Mouse (Mus musculus) erythroblast, embryonic 14.5 days (primary cell): ENCODE data around the gene Dsn1. TPM values are rescaled to one million over a fixed set of nuclear protein-coding genes. Genes with fewer than 3 reads are reported as not detected.

Experiments
- H3K27me3 ChIP-seq: 2 replicates; pipeline ENCODE4 v1.6.1; 2012; ENCODE audit warnings: inconsistent platforms; ENCODE audit not compliant: control insufficient read depth
- H3K36me3 ChIP-seq: 2 replicates; pipeline ENCODE4 v1.6.1; 2012; ENCODE audit warnings: mild to moderate bottlenecking, inconsistent platforms; ENCODE audit not compliant: control insufficient read depth
- H3K4me1 ChIP-seq: 2 replicates; pipeline ENCODE4 v1.6.1; 2012; ENCODE audit warnings: inconsistent platforms; ENCODE audit not compliant: control insufficient read depth
- H3K4me3 ChIP-seq: replicated peaks from 2 replicates; pipeline ENCODE3; 2012; ENCODE audit warnings: moderate library complexity, mild to moderate bottlenecking, inconsistent platforms
- H3K9me3 ChIP-seq: 2 replicates; pipeline ENCODE4 v1.6.1; 2012; ENCODE audit warnings: low read length, inconsistent platforms, mixed read lengths; ENCODE audit not compliant: control insufficient read depth
- GATA1 ChIP-seq: IDR thresholded peaks from 2 replicates; pipeline ENCODE4 v1.6.1; 2012; ENCODE audit warnings: low read length, inconsistent platforms, mixed read lengths
- TAL1 ChIP-seq: IDR thresholded peaks from 3 replicates; pipeline ENCODE4 v1.6.1; 2012; ENCODE audit warnings: low read length, inconsistent platforms, mixed read lengths
- polyA plus RNA-seq: library from polyadenylated mRNA; stranded (reverse); fragments of >175 nt; gene quantifications from 2 replicates; pipeline ENCODE4 v1.2.3, GENCODE M21; 2012

The Dsn1 gene
- polyA plus RNA-seq, 1 experiment = 0.79 TPM

DNA sequence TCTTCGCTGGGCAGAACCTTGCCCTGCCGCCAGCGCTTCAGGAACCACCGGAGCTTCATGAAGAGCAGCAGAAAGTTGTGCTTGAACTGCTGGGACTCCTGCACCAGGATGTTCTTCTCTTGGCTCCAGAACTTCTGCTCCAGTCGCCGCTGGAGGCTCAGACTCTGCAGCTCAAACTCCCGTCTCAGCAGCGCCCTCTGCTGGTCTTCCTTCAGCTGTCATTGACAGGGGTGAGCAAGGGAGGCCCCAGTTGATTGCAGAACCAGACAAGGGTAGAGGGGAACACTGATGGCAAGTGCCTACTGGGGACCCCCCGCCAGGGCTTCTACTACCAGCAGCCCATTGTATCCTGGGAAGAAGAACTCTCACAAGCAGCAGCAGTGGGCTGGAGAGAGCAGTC lies 23.9 kb upstream of the Dsn1 start:
- H3K4me1 ChIP-seq = peaks cover 46% of the 10 kb centered on the region
- no peaks in the 10 kb centered on the region for H3K27me3 ChIP-seq
- no peaks in the 10 kb centered on the region; the same call in 1 of the 2 replicates for H3K9me3 ChIP-seq
- no peak overlapping the region for H3K4me3 ChIP-seq
- H3K36me3 ChIP-seq = peaks cover 34% of the 10 kb centered on the region
- TF ChIP-seq GATA1 (no peak), TAL1 (no peak)

DNA sequence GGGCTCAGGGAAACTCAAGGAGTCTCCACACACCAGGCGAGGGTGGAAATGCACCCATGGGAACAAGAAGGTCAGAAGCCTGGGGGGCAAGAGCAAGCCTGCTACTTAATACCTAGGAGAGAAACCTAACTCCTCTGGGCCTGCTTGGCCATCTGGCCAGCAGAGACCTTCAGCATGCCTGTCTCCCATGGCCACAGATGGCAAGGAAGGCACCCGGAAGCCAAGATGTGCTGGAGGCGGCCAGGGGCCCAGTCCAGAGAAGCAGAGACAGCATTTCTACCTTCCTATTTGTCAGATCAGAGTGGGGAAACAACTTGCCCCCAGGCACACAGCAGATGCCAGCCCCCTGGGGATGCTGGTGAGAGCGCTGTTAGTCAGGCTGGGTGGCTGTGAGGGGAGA lies 21.3 kb upstream of the Dsn1 start:
- Histone ChIP-seq H3K4me3 (peak overlapping the region; percentile 66), H3K9me3 (peaks cover 10% of the 10 kb centered on the region), H3K27me3 (no peaks in the 10 kb centered on the region), H3K36me3 (peaks cover 53% of the 10 kb centered on the region), H3K4me1 (peaks cover 55% of the 10 kb centered on the region)
- TF ChIP-seq TAL1 (no peak), GATA1 (no peak)

DNA sequence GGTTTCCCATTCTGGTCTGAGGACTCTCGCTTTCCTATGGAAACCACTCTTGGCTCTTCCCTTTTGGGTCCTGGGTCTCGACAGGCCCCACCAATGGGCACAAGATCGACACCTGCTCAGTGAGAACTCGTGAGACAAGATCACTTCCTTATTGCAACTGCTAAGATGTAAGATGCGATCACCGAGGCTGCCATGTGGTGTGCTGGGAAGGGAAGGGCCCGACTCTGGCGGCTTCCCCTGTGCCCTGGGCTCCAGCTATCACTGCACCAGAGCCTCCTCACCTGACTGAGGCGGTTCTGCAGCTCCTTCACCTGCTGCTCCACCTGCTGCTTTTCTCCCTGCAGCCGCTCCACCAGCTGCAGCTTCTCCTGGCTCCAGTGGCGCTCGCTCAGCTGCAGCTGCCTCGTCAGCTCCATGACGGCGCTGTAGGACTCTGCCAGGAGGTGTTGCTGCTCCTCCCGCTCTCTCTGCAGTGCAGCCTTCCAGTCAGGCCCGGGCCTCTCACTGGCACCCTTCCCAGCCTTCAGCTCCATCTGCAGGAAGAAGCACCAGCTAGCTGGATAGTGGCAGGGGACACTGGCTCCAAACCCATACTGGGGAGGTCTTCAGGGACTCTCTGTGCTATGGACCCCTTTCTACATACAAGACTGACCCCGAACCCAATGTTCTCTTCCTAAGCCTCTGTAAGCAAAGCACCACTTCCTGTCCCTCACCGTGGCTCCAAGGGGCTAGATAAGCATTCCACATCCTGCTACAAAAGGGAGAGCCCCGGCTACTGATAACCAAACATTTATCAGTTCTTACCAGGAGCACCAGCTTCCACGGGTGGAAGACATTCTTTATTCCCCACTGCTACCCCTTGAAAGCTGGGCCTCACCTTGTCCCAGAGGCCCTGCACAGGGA lies 20.4 kb upstream of the Dsn1 start:
- H3K4me1 ChIP-seq = peaks cover 55% of the 10 kb centered on the region

DNA sequence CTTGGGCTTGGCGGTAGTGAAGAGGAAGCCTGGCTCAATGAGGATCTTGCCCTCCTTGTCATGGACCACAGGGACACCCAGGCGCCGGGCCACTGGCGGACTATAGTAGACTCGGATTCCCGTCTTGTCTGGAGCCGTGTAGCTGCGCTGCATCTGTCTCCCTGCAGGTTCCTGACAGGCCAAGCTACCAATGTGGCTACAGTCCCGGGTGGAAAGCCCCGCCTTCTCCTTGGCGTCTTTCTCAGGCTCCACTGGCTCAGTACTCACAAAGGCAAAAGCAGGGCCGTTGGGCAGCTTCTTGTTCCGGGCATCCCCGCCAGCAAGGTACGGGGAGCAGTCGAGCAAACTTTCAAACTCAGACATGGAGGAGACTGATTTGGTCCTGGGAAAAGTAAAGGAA lies 14.2 kb upstream of the Dsn1 start:
- no peak overlapping the region for H3K4me3 ChIP-seq
- H3K36me3 ChIP-seq = peaks cover 91% of the 10 kb centered on the region
- H3K4me1 ChIP-seq = peaks cover 11% of the 10 kb centered on the region
- TF ChIP-seq GATA1 = no peak
- TF ChIP-seq TAL1 = no peak
- peaks cover 13% of the 10 kb centered on the region for H3K9me3 ChIP-seq
- no peaks in the 10 kb centered on the region for H3K27me3 ChIP-seq

More for the DNA sequence above, 20.4 kb upstream of the Dsn1 start:
- Histone ChIP-seq H3K4me3 (peak overlapping the region; percentile 66), H3K36me3 (peaks cover 62% of the 10 kb centered on the region), H3K9me3 (peaks cover 10% of the 10 kb centered on the region), H3K27me3 (no peaks in the 10 kb centered on the region)
- TF ChIP-seq GATA1 (peak; percentile 68), TAL1 (peak; percentile 58; the same call in 2 of the 3 replicates)

DNA sequence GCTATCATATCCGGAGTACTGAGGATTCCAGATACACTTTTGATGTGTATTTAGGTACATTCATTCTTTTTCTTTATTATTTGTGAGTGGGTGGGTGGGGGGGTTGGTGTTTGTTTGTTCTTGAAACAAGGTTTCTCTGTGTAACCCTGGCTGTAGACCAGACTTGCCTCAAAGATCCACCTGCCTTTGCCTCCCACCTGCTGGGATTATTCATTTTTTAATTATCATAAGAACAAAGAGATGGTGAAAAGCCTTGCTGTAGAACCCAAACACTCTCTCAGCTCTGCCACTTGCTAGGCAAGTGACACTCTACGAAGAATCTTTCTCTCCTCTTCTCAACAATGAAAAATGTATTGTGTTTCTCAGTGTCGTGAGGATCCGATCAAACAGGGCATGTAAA lies 12.3 kb upstream of the Dsn1 start:
- Histone ChIP-seq H3K27me3 (no peaks in the 10 kb centered on the region), H3K36me3 (peaks cover 83% of the 10 kb centered on the region), H3K4me1 (peaks cover 13% of the 10 kb centered on the region), H3K9me3 (peaks cover 3% of the 10 kb centered on the region; the same call in 1 of the 2 replicates), H3K4me3 (no peak overlapping the region)
- TF ChIP-seq TAL1 = no peak
- no peak for TF ChIP-seq GATA1

DNA sequence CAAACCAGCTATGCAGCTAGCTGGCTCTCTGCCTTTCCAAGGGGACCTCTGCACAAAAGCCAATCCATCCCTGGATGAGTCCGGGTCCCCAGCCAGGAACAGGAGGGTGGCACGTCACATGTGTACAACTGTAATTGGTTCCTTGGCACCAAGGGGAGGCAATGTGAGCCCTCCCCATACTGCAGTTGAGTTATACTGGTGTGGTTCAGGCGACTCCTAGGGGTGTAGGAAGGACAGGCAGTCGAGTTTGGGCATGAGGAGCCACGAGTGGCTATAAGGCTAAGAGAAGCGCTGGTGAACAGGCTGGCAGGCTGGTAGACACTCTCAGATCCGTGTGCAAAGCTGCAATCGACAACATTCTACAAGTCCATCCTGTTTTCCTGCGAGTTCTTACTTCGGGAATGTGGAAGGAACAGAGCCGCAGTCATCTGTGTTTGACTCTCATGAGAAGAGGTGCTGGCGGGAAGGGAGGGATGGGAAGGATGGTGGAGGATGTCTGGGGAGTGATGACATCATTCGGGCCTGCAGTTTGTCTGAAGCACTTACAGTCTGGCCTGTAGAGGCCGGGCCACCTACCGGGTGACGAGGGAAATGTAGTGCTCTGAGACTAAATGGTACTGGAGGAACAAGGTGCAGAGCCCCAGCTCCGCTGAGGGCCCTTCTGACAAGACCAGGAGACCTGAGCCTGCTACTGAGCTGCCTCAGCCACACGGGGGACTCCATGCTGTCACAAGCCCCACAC lies 9.7 kb upstream of the Dsn1 start:
- Histone ChIP-seq H3K36me3 (peaks cover 59% of the 10 kb centered on the region), H3K4me3 (no peak overlapping the region), H3K9me3 (peaks cover 3% of the 10 kb centered on the region; the same call in 1 of the 2 replicates), H3K27me3 (no peaks in the 10 kb centered on the region), H3K4me1 (peaks cover 20% of the 10 kb centered on the region)
- no peak for TF ChIP-seq GATA1
- no peak for TF ChIP-seq TAL1

DNA sequence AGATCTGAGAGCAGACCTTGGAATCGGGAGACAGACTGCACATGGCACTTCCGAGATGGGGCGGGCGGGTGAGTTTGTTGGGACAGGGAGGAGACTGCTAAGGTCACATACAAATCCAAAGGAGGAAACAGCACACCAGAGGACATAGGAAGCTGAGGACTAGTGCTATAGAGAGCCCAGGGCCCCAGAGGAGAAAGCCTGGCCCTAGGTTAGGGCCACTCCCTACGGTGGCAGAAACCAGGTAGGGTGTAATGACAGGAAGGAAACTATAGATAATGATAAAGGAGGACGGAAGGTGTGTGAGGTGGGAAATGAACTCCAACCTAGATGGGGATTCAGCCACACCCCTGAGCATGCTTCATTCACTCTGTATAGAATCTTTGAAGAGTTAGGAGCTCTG lies 5.4 kb upstream of the Dsn1 start:
- H3K4me3 ChIP-seq = no peak overlapping the region
- no peaks in the 10 kb centered on the region for H3K9me3 ChIP-seq
- TF ChIP-seq GATA1 (no peak), TAL1 (no peak)
- peaks cover 18% of the 10 kb centered on the region for H3K36me3 ChIP-seq
- peaks cover 38% of the 10 kb centered on the region for H3K4me1 ChIP-seq
- H3K27me3 ChIP-seq = no peaks in the 10 kb centered on the region

DNA sequence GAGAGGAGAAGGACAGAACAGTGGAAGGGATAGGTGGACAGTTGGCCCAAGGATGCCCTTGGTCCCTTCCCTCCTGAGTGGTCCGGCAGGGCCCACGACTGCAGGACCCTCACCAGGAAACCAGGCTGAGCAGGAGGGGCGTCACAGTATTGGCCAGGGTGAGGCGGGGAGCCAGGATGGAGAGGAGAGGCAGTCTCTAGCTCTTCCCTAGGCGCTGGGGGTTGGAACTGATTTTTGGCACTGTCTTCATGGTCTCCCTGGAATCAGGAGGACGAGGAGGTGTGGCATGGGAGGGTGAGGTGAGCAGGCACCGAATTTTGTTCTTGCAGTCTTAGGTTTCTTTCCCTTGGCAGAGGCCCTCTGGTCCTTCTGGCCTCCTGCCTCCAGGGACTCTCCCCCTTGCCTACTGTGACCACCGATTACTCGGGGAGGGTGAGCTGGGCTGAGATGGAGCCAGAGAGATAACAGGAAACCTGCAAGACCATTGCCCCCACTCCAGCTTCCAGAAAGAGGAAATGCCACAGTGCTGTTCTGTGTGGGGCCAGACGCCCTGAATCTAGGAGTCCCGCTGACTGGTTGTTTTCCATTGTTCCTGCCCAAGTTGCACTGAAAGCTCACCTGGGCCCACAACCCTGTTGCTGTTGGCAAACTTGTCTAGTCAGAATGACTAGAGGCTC lies 3.8 kb upstream of the Dsn1 start:
- TF ChIP-seq TAL1 = no peak
- TF ChIP-seq GATA1 = no peak
- Histone ChIP-seq H3K36me3 (peaks cover 8% of the 10 kb centered on the region), H3K4me1 (peaks cover 51% of the 10 kb centered on the region), H3K9me3 (no peaks in the 10 kb centered on the region), H3K4me3 (no peak overlapping the region), H3K27me3 (no peaks in the 10 kb centered on the region)
